Mouse (Mus musculus) ES-E14 (cell line): ENCODE results near the gene Gngt2.

Experiments used
- CHD2 ChIP-seq: IDR thresholded peaks from 2 replicates; pipeline ENCODE4 v1.6.1; 2014; ENCODE audit warnings: mild to moderate bottlenecking, low read depth, low read length, inconsistent platforms
- HCFC1 ChIP-seq: IDR thresholded peaks from 2 replicates; pipeline ENCODE4 v1.6.1; 2012; ENCODE audit warnings: low read length, inconsistent platforms, borderline replicate concordance; ENCODE audit not compliant: insufficient read depth
- ZC3H11A ChIP-seq: IDR thresholded peaks from 2 replicates; pipeline ENCODE4 v1.6.1; 2012; ENCODE audit warnings: low read depth, mild to moderate bottlenecking, inconsistent platforms, low read length, borderline replicate concordance
- ZNF384 ChIP-seq: IDR thresholded peaks from 2 replicates; pipeline ENCODE4 v1.6.1; 2012; ENCODE audit warnings: low read depth, low read length, inconsistent platforms

GRCm38 (mm10) chr11:95844935-95845334 lies 7.9 kb downstream of the Gngt2 start:
- no peak for TF ChIP-seq ZC3H11A
- no peak for TF ChIP-seq CHD2
- TF ChIP-seq HCFC1, result no peak
- no peak for TF ChIP-seq ZNF384
